Mouse (Mus musculus) myocyte (in vitro differentiated cells): ENCODE data around the gene Snx29. TPM values are rescaled to one million over a fixed set of nuclear protein-coding genes. Genes with fewer than 3 reads are reported as not detected.

Experiments used
- H3K27me3 ChIP-seq: one replicate; pipeline ENCODE4 v1.6.1; 2011; ENCODE audit not compliant: control insufficient read depth, insufficient read depth, insufficient read length
- H3K36me3 ChIP-seq: one replicate; pipeline ENCODE4 v1.6.1; 2011; ENCODE audit not compliant: control insufficient read depth, insufficient read depth
- H3K4me2 ChIP-seq: one replicate; pipeline ENCODE4 v1.6.1; 2011; ENCODE audit warnings: low read depth, control low read depth
- H3K4me3 ChIP-seq: one replicate; pipeline ENCODE4 v1.5.1; 2011; ENCODE audit warnings: mild to moderate bottlenecking, control low read depth, moderate library complexity
- H3K79me2 ChIP-seq: one replicate; pipeline ENCODE4 v1.6.1; 2011; ENCODE audit not compliant: control insufficient read depth, insufficient read depth
- H3ac ChIP-seq: one replicate; pipeline ENCODE4 v1.6.1; 2011; ENCODE audit not compliant: control insufficient read depth, insufficient read length
- CEBPB ChIP-seq: IDR thresholded peaks from 2 replicates; pipeline ENCODE4 v1.6.1; 2011; ENCODE audit warnings: mild to moderate bottlenecking, moderate library complexity; ENCODE audit not compliant: poor library complexity, insufficient read depth, severe bottlenecking
- E2F4 ChIP-seq: IDR thresholded peaks from one replicate; pipeline ENCODE4 v1.6.1; 2011; ENCODE audit warnings: mild to moderate bottlenecking, control low read depth, moderate library complexity; ENCODE audit not compliant: insufficient read depth
- MAX ChIP-seq: IDR thresholded peaks from one replicate; pipeline ENCODE4 v1.6.1; 2011; ENCODE audit warnings: low read depth, mild to moderate bottlenecking, control low read depth
- MYOD1 ChIP-seq, 3 experiments: IDR thresholded peaks; one replicate each; pipeline ENCODE4 v1.6.1; 2011; ENCODE audit warnings: control low read depth in 2 of 3, low read depth in 2 of 3, mild to moderate bottlenecking in 2 of 3, moderate library complexity in 1 of 3; ENCODE audit not compliant: insufficient read length in 2 of 3, control insufficient read depth in 1 of 3
- MYOG ChIP-seq, 3 experiments: IDR thresholded peaks; one replicate each; pipeline ENCODE4 v1.6.1; 2011; ENCODE audit warnings: control low read depth in 2 of 3, low read depth in 2 of 3, mild to moderate bottlenecking in 2 of 3; ENCODE audit not compliant: insufficient read length in 2 of 3, control insufficient read depth in 1 of 3, insufficient read depth in 1 of 3
- POLR2A ChIP-seq: IDR thresholded peaks from one replicate; pipeline ENCODE4 v1.6.1; 2011; ENCODE audit warnings: low read depth, mild to moderate bottlenecking, control low read depth, moderate library complexity; ENCODE audit not compliant: insufficient read length
- POLR2AphosphoS2 ChIP-seq: IDR thresholded peaks from one replicate; pipeline ENCODE4 v1.6.1; 2011; ENCODE audit warnings: low read depth, control low read depth; ENCODE audit not compliant: insufficient read length
- REST ChIP-seq: IDR thresholded peaks from one replicate; pipeline ENCODE4 v1.6.1; 2011; ENCODE audit warnings: mild to moderate bottlenecking, control low read depth, moderate library complexity; ENCODE audit not compliant: insufficient read depth, insufficient read length
- SRF ChIP-seq: IDR thresholded peaks from one replicate; pipeline ENCODE4 v1.6.1; 2011; ENCODE audit warnings: low read depth; ENCODE audit not compliant: control insufficient read depth, insufficient read length
- TCF12 ChIP-seq: IDR thresholded peaks from one replicate; pipeline ENCODE4 v1.6.1; 2011; ENCODE audit warnings: mild to moderate bottlenecking, control low read depth; ENCODE audit not compliant: poor library complexity, insufficient read depth, severe bottlenecking
- TCF3 ChIP-seq: IDR thresholded peaks from one replicate; pipeline ENCODE4 v1.6.1; 2011; ENCODE audit warnings: low read depth, control low read depth; ENCODE audit not compliant: insufficient read length
- USF1 ChIP-seq: IDR thresholded peaks from one replicate; pipeline ENCODE4 v1.6.1; 2011; ENCODE audit warnings: low read depth, mild to moderate bottlenecking, control low read depth, moderate library complexity
- polyA plus RNA-seq: library from polyadenylated mRNA; unstranded; fragments of >200 nt; fragmentation: generic; extraction: Trizol; gene quantifications from one replicate; pipeline ENCODE4 v1.2.1, GENCODE M21; 2012; ENCODE audit warnings: missing spikeins

Gene Snx29
- polyA plus RNA-seq, 1 experiment: 1.7 TPM

GRCm38 (mm10) chr16:11793391-11793790, 470.7 kb downstream of the Snx29 start:
- Histone ChIP-seq H3K4me2 (no peak overlapping the region), H3ac (no peak overlapping the region), H3K36me3 (no peaks in the 10 kb centered on the region), H3K27me3 (no peaks in the 10 kb centered on the region), H3K4me3 (no peak overlapping the region), H3K79me2 (no peaks in the 10 kb centered on the region)
- TF ChIP-seq MYOG (IDR thresholded peaks at IDR 0.05; ENCODE audit: control insufficient read depth in 1 of 3, insufficient read depth in 1 of 3, insufficient read length in 2 of 3, low read depth in 2 of 3) (no peak), SRF (no peak), POLR2AphosphoS2 (no peak), CEBPB (no peak), POLR2A (no peak), E2F4 (no peak), TCF3 (no peak), USF1 (no peak), REST (no peak), MAX (no peak), TCF12 (no peak), MYOD1 (IDR thresholded peaks at IDR 0.05; ENCODE audit: control insufficient read depth in 1 of 3, insufficient read length in 2 of 3, low read depth in 2 of 3) (no peak)

GRCm38 (mm10) chr16:11794628-11795027, 471.9 kb downstream of the Snx29 start:
- Histone ChIP-seq H3K4me2 (no peak overlapping the region), H3ac (no peak overlapping the region), H3K4me3 (no peak overlapping the region), H3K79me2 (no peaks in the 10 kb centered on the region), H3K27me3 (no peaks in the 10 kb centered on the region), H3K36me3 (no peaks in the 10 kb centered on the region)
- TF ChIP-seq TCF12: no peak
- TF ChIP-seq USF1: no peak
- no peak for TF ChIP-seq MAX
- TF ChIP-seq REST: no peak

DNA sequence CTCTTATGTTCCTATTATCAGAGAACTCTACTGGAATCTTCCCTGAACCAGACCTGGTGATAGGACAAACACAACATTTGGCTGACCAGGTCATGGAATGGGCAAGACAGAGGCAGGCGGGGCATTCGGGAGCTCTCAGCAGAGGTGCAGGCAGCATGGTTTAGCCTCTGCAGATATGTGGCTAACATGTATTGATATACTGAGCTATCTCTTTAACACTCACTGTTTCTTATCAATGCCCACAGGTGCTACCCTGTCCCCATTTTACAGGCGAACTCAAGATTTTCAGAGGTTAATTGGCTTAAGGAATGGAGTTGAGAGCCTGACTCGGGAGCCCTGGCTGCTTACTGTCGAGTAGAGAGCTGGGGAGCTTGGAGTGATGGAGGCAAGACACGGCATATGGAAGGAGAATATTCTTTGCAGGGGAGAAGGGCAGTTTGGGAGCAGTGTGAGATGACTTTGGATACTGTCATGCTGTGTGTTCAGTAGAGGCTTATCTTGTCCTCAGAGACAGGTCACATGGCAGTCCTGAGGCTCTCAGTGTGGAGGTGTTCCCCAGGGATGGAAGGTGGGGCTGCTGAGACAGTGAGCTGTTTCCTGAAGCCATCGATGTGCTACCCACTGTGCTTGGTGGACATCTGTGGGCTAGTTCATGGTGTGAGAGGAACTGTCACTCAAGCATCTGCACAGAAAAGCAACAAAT, 473.2 kb downstream of the Snx29 start:
- no peak overlapping the region for H3K4me3 ChIP-seq
- TF ChIP-seq MAX (no peak), CEBPB (no peak), SRF (no peak), REST (no peak), TCF12 (no peak), USF1 (no peak), TCF3 (no peak)
- H3K27me3 ChIP-seq: no peaks in the 10 kb centered on the region
- no peaks in the 10 kb centered on the region for H3K36me3 ChIP-seq
- no peak overlapping the region for H3K4me2 ChIP-seq
- H3ac ChIP-seq: no peak overlapping the region
- no peaks in the 10 kb centered on the region for H3K79me2 ChIP-seq

DNA sequence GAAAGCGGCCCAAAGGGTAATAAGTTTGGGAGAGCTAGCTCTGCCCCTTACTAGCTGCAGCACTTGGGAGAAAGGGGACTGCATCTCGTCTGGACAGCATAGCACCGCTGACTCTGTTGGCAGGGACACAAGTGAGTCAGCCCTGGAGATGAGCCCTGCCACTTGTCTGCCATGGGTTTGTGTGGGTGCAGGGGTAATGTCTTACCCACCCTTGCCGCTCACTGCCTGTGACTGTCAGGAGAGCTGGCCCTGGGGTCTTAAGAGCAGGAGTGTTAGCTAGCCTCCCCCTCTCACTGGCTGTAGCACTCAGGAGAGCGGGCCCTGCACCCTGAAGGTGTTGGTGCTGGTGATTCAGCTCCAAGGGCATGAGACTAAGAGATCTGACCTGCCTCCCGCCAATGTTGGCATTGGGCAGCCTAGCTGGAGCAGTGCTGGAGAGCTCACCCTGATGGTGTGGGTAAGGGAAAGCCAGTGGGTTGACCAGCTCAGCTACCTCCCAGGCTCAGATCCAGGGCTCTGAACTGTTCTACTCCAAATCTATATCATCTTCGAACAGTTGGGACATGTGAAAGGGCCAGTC, 479.3 kb downstream of the Snx29 start:
- Histone ChIP-seq H3K4me2 (no peak overlapping the region), H3K27me3 (no peaks in the 10 kb centered on the region), H3K36me3 (no peaks in the 10 kb centered on the region), H3K79me2 (no peaks in the 10 kb centered on the region), H3ac (no peak overlapping the region), H3K4me3 (no peak overlapping the region)
- TF ChIP-seq E2F4: no peak
- TF ChIP-seq MYOD1 (IDR thresholded peaks at IDR 0.05; ENCODE audit: control insufficient read depth in 1 of 3, insufficient read length in 2 of 3, low read depth in 2 of 3): peak in 1 of 3 experiments; percentile 31
- TF ChIP-seq MYOG (IDR thresholded peaks at IDR 0.05; ENCODE audit: control insufficient read depth in 1 of 3, insufficient read depth in 1 of 3, insufficient read length in 2 of 3, low read depth in 2 of 3): no peak

Other genes starting within 250 kb of the Snx29 start
- 9.7 TPM for gene Txndc11, start 188.3 kb upstream of the Snx29 start, polyA plus RNA-seq
- gene Zc3h7a, start 146.5 kb upstream of the Snx29 start, polyA plus RNA-seq: 11.4 TPM
- gene Rsl1d1, start 119.6 kb upstream of the Snx29 start, polyA plus RNA-seq: 42.9 TPM
- 54.9 TPM for gene Gspt1, start 68.6 kb upstream of the Snx29 start, polyA plus RNA-seq
- not detected for gene Tnfrsf17, start 9.1 kb upstream of the Snx29 start, polyA plus RNA-seq